Mouse (Mus musculus): ENCODE results near the gene Lcn5. TPM values are rescaled to one million over a fixed set of nuclear protein-coding genes. Genes with fewer than 3 reads are reported as not detected.
"Not testable (repeated sequence)": the region's sequence is repeated elsewhere in the genome, so short reads cannot be mapped to it uniquely, and the experiment has no call there.

Lcn5 gene
- polyA plus RNA-seq, 1 experiment = not detected

GRCm38 (mm10) chr2:25666516-25666915 lies 8.8 kb downstream of the Lcn5 start:
- DNase-seq (ENCODE audit: extremely low spot score in 1 of 2, low spot score in 1 of 2) = no peak

- DNase-seq (ENCODE audit: extremely low spot score in 1 of 2, low spot score in 1 of 2) = no peak
Observed at GRCm38 (mm10) chr2:25676486-25676885, 18.7 kb downstream of the Lcn5 start, which contains the start of gene Lcn6. Gene Lcn6 (plus strand): TSS chr2:25676786.

- no peak for DNase-seq (ENCODE audit: extremely low spot score in 1 of 2, low spot score in 1 of 2)
Observed at GRCm38 (mm10) chr2:25679559-25679958, 21.8 kb downstream of the Lcn5 start.

- no peak for DNase-seq (ENCODE audit: extremely low spot score in 1 of 2, low spot score in 1 of 2)
Observed at GRCm38 (mm10) chr2:25682426-25682825, 24.7 kb downstream of the Lcn5 start, which contains the start of gene Lcn10. Gene Lcn10 (plus strand): TSS chr2:25682726.

GRCm38 (mm10) chr2:25686941-25687340 lies 29.2 kb downstream of the Lcn5 start:
- DNase-seq (ENCODE audit: extremely low spot score in 1 of 2, low spot score in 1 of 2) = no peak

GRCm38 (mm10) chr2:25694605-25695004 lies 36.9 kb downstream of the Lcn5 start:
- peak in 1 of 2 experiments; percentile 76 for DNase-seq (ENCODE audit: extremely low spot score in 1 of 2, low spot score in 1 of 2)

GRCm38 (mm10) chr2:25696951-25697350 lies 39.2 kb downstream of the Lcn5 start:
- DNase-seq (ENCODE audit: extremely low spot score in 1 of 2, low spot score in 1 of 2) = no peak

- DNase-seq (ENCODE audit: extremely low spot score in 1 of 2, low spot score in 1 of 2) = no peak
Observed at GRCm38 (mm10) chr2:25698696-25699095, 40.9 kb downstream of the Lcn5 start.

- not testable (repeated sequence) for DNase-seq (ENCODE audit: extremely low spot score in 1 of 2, low spot score in 1 of 2)
Observed at GRCm38 (mm10) chr2:25699743-25700142, 42.0 kb downstream of the Lcn5 start, which contains the start of gene Obp2a. Gene Obp2a (plus strand): TSS chr2:25700043.

GRCm38 (mm10) chr2:25701001-25701400 lies 43.2 kb downstream of the Lcn5 start:
- no peak for DNase-seq (ENCODE audit: extremely low spot score in 1 of 2, low spot score in 1 of 2)

- no peak for DNase-seq (ENCODE audit: extremely low spot score in 1 of 2, low spot score in 1 of 2)
Observed at GRCm38 (mm10) chr2:25703706-25704105, 46.0 kb downstream of the Lcn5 start.

GRCm38 (mm10) chr2:25706643-25707481 lies 49.1 kb downstream of the Lcn5 start, which contains the start of gene Bmyc:
Gene Bmyc (plus strand): TSS chr2:25706739.
- peak; percentile 80 to 90 for DNase-seq (ENCODE audit: extremely low spot score in 1 of 2, low spot score in 1 of 2)

GRCm38 (mm10) chr2:25708121-25708520 lies 50.4 kb downstream of the Lcn5 start:
- DNase-seq (ENCODE audit: extremely low spot score in 1 of 2, low spot score in 1 of 2) = peak; percentile 28 to 64

GRCm38 (mm10) chr2:25709056-25709455 lies 51.3 kb downstream of the Lcn5 start:
- not testable (repeated sequence) for DNase-seq (ENCODE audit: extremely low spot score in 1 of 2, low spot score in 1 of 2)

- DNase-seq (ENCODE audit: extremely low spot score in 1 of 2, low spot score in 1 of 2) = not testable (repeated sequence)
Observed at GRCm38 (mm10) chr2:25709791-25710190, 52.0 kb downstream of the Lcn5 start.

Other genes with a start within 250 kb of the Lcn5 start
- 0.40 and 0.67 TPM in 2 replicates for gene Fut7, start 234.7 kb upstream of the Lcn5 start, polyA plus RNA-seq (2012; rRNA removed)
- gene Abca2, start 229.2 kb upstream of the Lcn5 start, polyA plus RNA-seq (2012; rRNA removed) = 107 TPM in 2 replicates
- 0.42 and 1.4 TPM in 2 replicates for gene Clic3, start 201.1 kb upstream of the Lcn5 start, polyA plus RNA-seq (2012; rRNA removed)
- gene Paxx, start 196.9 kb upstream of the Lcn5 start, polyA plus RNA-seq (2012; rRNA removed) = 110 and 114 TPM in 2 replicates
- 2,136 and 2,926 TPM in 2 replicates for gene Ptgds, start 187.9 kb upstream of the Lcn5 start, polyA plus RNA-seq (2012; rRNA removed)
- gene Lcn12, start 164.0 kb upstream of the Lcn5 start, polyA plus RNA-seq (2012; rRNA removed) = not detected in 2 replicates
- 64.7 and 72.3 TPM in 2 replicates for gene Fbxw5, start 157.2 kb upstream of the Lcn5 start, polyA plus RNA-seq (2012; rRNA removed)
- 2.5 and 2.8 TPM in 2 replicates for gene C8g, start 156.2 kb upstream of the Lcn5 start, polyA plus RNA-seq (2012; rRNA removed)
- 8.1 and 9.1 TPM in 2 replicates for gene Traf2, start 111.0 kb upstream of the Lcn5 start, polyA plus RNA-seq (2012; rRNA removed)
- gene Edf1, start 100.1 kb upstream of the Lcn5 start, polyA plus RNA-seq (2012; rRNA removed) = 287 and 289 TPM in 2 replicates
- gene Mamdc4, start 83.1 kb upstream of the Lcn5 start, polyA plus RNA-seq (2012; rRNA removed) = 2.1 and 2.5 TPM in 2 replicates
- gene Phpt1, start 82.7 kb upstream of the Lcn5 start, polyA plus RNA-seq (2012; rRNA removed) = 134 and 161 TPM in 2 replicates
- 114 and 122 TPM in 2 replicates for gene Ajm1, start 76.2 kb upstream of the Lcn5 start, polyA plus RNA-seq (2012; rRNA removed)
- gene Rabl6, start 49.4 kb upstream of the Lcn5 start, polyA plus RNA-seq (2012; rRNA removed) = 130 and 148 TPM in 2 replicates
- gene Ccdc183, start 40.3 kb upstream of the Lcn5 start, polyA plus RNA-seq (2012; rRNA removed) = 0.06 TPM in 1 of 2 replicates, not detected in the other
- gene Tmem141, start 35.9 kb upstream of the Lcn5 start, polyA plus RNA-seq (2012; rRNA removed) = 66.7 and 72.2 TPM in 2 replicates
- 0.17 and 0.28 TPM in 2 replicates for gene Fcna, start 29.9 kb upstream of the Lcn5 start, polyA plus RNA-seq (2012; rRNA removed)
- not detected in 2 replicates for gene Lcn8, start 4.8 kb upstream of the Lcn5 start, polyA plus RNA-seq (2012; rRNA removed)
- not detected in 2 replicates for gene Lcn6, start 18.8 kb downstream of the Lcn5 start, polyA plus RNA-seq (2012; rRNA removed)
- not detected in 2 replicates for gene Lcn10, start 24.8 kb downstream of the Lcn5 start, polyA plus RNA-seq (2012; rRNA removed)
- not detected in 2 replicates for gene Obp2a, start 42.1 kb downstream of the Lcn5 start, polyA plus RNA-seq (2012; rRNA removed)
- 107 and 127 TPM in 2 replicates for gene Bmyc, start 48.8 kb downstream of the Lcn5 start, polyA plus RNA-seq (2012; rRNA removed)
- gene Obp2b, start 79.1 kb downstream of the Lcn5 start, polyA plus RNA-seq (2012; rRNA removed) = not detected in 2 replicates
- gene Lcn3, start 107.6 kb downstream of the Lcn5 start, polyA plus RNA-seq (2012; rRNA removed) = not detected in 2 replicates
- not detected in 2 replicates for gene Lcn11, start 119.1 kb downstream of the Lcn5 start, polyA plus RNA-seq (2012; rRNA removed)
- not detected in 2 replicates for gene Gm13539, start 124.3 kb downstream of the Lcn5 start, polyA plus RNA-seq (2012; rRNA removed)
- not detected in 2 replicates for gene Glt6d1, start 157.9 kb downstream of the Lcn5 start, polyA plus RNA-seq (2012; rRNA removed)
- gene Lcn9, start 165.2 kb downstream of the Lcn5 start, polyA plus RNA-seq (2012; rRNA removed) = not detected in 2 replicates
- not detected in 2 replicates for gene Sohlh1, start 189.3 kb downstream of the Lcn5 start, polyA plus RNA-seq (2012; rRNA removed)
- gene Kcnt1, start 205.8 kb downstream of the Lcn5 start, polyA plus RNA-seq (2012; rRNA removed) = 183 and 221 TPM in 2 replicates